Mouse (Mus musculus) activated CD4-positive, CD25-positive, alpha-beta regulatory T cell, adult 4 months (primary cell): ENCODE measurements around the gene Ccdc113. TPM values are rescaled to one million over a fixed set of nuclear protein-coding genes. Genes with fewer than 3 reads are reported as not detected.
"Not testable (repeated sequence)": the region's sequence is repeated elsewhere in the genome, so short reads cannot be mapped to it uniquely, and the experiment has no call there.

Experiments used
- ATAC-seq: one replicate; pipeline ENCODE4 v1.8.0; 2017
- polyA plus RNA-seq, 2 experiments: library from polyadenylated mRNA; unstranded; fragments of 100-300 nt; shearing (Covaris generic); gene quantifications; one replicate each; pipeline ENCODE4 v1.2.1; 2017

The Ccdc113 gene
- polyA plus RNA-seq, 2 experiments from 2014 or later, result not detected

DNA sequence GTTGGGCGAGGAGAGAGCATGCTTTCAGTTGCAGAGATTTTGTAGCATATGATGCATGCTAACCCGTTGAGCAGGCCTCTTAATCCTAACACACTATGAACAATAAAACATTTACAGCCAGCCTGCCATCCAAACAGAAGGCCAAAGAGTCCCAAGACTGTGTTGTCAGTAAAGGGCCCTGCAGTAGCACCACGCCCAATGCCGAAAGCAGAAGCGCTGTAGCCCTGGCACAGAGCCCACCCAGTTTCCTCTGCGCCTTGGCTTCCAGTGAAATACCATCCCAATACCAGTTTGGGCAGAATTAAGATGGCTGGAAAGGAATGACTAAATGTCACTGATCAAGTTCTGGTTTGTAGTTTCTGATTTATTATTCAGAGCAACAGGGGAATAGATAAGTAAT, 8.3 kb downstream of the Ccdc113 start:
- no peak for ATAC-seq

DNA sequence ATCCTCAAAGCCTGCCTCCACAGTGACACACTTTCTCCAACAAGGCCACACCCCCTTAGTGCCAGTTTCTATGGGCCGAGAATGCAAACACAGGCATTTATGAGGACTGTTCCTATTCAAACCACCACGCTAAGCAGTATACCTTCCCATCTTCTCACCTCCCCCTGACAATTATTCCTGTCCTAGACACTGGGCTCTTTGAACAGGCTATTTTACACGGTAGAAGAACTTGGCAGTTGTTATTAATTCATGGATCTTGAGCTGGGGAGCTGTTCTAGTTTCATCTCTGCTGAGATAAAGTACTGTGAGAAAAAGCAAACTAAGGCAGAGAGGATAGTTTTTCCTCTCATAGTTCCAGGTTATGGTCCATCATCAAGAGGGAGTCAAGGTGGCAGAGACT, 9.2 kb downstream of the Ccdc113 start:
- ATAC-seq, result no peak

DNA sequence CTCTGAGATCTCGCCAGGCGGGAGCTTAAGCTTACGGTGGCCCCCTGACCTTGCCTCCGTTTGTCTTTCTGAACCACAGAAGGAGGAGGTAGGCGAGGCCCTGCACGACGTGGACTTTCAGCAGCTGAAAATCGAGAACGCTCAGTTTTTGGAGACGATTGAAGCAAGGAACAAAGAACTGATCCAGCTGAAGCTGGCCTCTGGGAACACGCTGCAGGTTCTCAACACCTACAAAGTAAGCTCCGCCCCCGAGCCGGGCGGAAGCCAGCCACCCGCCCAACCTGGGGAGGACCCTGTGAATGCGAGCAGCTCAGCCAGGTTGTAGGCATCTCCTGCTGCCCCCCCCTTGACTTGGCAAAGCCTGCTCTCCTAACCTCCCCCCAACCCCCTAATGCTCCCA, 11.9 kb downstream of the Ccdc113 start:
- ATAC-seq, result no peak

DNA sequence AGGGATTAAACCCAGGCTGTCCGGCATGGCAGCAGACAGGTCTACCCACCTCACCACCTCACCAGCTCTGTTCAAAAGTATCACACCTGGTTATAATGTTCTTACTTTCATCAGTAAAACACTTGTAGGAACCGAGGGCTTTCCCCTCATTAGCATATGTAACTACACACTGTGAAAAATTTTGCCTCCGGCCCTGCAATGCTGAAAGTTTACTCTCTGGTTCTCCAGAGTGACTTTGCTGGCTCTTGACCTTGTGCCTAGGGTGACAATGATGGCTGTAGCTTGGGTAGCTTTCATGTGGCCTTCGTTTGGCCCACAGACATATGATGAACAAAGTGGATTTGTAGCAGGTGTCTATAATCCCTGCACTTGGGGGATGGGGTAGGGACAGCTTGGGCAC, 13.1 kb downstream of the Ccdc113 start:
- no peak for ATAC-seq

DNA sequence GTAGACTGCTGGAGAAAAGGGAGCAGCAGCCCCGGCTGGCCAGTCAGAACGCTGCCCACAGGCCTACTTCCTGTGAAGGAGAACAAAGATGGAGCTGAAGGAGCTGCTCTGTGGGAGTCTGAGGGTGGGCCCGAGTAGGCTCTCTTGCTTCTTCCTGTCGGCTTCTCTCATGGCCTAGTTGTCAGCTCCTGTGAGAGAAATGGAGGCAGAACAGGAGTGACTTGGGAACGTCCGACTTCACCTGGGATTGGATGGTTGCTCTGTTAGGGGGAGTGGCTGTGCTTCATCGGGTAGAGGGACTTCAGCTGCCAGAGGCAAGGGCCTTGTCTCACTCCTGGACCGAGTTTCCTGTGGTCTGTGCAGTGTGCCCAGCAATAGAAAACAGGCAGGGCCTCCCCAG, 14.0 kb downstream of the Ccdc113 start:
- no peak for ATAC-seq

DNA sequence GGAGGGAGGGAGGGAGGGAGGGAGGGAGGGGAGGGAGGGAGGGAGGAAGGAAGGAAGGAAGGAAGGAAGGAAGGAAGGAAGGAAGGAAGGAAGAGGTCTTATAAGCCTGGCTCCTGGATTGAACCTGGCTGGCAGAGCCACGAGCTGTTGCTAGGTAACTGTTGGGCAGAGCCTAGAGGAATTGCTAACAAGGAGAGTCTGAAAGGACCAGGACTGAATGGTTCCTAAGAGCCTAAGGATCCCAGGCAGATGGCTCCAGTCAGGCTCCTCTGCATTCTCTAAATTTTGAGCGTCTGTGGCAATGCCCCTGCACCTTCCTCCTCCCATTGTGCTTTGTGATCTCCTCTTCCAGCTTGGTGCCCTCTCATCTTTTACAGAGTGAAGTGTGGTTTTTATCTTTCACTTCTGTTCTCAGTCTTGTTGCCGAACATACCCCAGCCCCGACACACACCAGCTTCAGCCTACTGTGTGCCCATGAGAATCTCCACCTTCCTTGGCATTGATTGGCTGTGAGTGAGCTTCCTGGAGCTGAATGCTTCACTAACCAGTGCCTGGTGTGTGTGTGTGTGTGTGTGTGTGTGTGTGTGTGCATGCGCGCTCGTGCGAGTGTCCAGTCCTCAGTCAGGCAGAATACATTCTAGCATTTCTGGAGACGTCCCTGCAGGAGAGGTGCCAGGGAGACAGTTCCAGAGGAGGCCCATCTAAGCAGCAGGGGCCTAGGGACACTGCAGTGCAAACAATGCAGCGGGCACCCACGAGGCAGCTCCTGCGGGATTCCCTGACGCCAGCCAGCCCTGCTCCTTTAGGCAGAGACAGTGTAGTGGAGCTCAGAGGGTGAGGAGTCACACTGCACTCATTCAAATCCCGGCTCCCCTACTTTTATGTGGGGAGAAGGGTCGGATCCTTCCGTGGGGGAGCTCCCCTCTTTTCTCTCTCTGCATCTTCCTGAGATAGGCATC, 16.3 kb downstream of the Ccdc113 start:
- ATAC-seq, result no peak

DNA sequence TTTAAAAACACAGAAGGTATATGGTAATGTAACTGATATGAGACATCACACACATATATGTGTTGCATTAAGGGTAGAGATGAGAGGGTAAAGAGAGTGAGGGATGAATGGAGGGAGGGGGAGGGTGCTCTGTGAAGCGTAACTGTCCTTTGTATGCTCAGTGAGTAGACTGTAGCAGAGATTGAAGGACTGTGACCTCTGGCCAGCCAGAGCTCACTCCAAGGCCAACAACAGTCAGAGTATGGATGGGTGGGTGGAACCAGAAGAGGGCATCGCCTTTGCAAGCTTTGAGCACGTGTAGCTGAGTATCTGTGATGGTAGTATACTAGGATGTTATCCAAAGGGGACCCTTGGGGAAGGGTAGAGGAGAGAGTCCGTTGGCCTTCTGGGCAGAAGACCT, 17.7 kb downstream of the Ccdc113 start:
- no peak for ATAC-seq

DNA sequence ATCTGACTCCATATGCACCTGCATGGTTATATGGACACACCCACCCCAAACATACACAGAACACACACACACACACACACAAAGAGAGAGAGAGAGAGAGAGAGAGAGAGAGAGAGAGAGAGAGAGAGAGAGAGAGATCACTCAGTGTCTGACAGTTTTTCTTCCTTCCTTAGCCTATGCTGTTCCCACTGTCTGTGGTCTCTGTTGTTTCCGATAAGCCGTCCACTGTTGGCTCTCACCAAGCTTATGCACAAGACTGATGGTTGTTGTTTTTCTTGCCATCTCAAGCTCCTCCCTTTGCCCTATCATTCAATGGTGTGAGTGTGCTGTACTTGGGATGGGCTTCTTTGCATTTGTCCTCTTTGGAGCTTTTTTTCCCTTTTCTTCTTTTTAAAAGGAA, 22.1 kb downstream of the Ccdc113 start:
- no peak for ATAC-seq

DNA sequence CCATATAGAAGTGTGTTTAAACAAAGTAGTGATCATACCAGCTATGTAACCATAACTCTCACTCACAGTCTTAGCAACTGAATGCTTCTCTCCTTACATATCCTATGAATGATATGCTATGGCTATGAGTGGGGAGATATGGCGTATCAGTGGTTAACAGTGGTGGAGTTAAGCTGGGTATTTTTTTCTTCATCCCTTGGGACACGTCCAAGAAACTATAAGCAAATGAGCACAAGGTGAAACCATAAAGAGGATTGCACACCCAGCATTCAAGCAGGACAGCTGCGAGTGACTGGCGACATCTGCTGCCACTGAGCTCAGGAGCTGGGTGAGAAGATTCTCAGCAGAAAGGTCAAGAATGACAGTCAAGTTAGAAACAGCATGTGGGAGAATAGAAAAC, 32.3 kb downstream of the Ccdc113 start:
- ATAC-seq, result no peak

DNA sequence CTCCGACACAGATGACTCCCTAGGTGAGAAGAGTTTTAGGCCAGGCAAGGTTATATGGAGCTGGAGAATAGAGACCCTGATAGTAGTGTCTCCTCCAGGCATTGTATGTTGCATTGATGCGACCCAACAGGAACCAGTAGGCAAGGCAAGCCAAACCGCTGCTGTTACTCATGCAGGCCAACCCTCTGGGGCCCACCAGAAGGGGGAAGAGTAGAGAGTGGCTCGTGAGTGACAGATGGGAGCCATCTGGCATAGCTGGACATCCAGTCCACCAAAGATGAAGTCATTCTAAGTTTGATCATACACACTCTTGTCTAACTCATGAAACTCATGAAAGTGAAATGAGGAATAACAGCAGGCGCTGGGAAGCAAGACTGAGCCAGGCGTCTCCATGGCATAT, 32.9 kb downstream of the Ccdc113 start:
- ATAC-seq, result no peak

DNA sequence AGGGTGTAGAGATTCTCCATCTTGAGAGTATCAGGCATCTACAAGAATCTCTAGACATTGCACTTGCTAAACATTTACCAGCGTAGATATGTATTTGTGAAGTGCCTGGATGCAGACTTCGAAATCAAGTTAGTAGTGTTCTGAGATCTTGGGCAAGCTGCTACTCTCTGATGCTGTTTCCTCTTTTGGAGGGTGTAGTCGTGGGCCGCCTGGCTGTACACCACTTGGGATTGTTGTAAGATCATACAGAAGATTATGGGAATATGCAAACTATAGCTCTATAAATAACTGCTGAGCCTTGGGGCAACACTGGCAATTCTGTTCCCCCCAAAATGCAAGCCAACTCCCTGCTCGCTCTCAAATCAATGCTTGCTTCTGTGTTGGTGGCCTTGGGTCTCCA, 39.3 kb downstream of the Ccdc113 start:
- no peak for ATAC-seq

DNA sequence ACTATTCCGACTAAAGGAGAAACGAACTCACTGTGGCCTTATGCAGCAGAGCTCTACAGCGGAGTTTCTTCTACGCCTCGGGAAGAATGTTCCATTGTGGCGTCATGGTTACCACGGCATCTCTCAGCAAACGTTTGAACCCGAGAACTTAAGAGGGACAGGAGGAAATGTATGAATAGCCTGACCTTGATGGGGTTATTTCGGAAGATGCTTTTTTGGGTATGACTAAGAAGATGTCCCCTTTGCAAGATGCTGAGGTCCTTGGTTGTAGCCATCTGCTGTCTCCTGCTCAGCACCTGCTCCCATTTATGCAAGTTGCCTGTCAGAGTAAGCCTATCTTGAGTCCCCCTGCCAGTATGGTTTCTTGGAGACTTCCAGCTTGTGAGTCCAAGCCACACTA, 42.4 kb downstream of the Ccdc113 start, which contains the start of gene Prss54:
Prss54 (minus strand) TSS at position 101 of the 400 bp plus-strand sequence.
- no peak for ATAC-seq

DNA sequence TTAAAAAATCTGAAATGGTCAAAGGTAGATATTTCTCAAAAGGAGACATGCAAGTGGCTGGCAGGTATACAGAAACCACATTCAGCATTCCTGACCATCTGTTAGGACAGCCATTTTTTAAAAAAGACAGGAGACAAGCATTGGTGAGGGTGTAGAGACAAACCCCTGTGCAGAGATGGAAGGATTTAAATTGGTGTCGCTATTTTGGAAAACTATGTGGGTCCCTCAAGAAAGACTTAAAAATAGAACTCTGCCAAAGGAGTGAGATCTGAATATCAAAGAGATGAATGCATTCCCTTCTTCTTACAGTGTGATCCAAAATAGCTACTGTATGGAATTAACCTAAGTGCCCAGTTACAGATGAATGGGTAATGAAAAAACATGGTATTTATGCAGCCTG, 53.5 kb downstream of the Ccdc113 start:
- no peak for ATAC-seq

DNA sequence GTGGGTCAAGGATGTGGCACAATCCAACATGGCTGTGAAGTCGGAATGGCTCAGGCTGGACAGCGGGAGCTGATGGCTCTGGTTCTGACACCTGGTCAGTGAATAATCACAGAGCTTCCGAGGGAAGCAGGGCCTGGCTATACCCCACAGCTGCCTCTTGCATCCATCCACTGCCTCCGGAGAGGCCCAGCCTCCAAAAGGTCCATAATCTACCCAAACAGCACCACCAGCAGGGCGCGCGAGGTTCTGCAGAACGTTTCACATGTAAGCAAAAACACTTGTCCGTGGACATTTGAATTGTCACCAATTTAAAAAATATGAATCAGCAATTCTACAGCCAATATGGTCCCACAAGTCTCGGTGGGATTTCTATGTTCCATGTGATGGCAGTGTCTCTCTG, 55.4 kb downstream of the Ccdc113 start:
- no peak for ATAC-seq

DNA sequence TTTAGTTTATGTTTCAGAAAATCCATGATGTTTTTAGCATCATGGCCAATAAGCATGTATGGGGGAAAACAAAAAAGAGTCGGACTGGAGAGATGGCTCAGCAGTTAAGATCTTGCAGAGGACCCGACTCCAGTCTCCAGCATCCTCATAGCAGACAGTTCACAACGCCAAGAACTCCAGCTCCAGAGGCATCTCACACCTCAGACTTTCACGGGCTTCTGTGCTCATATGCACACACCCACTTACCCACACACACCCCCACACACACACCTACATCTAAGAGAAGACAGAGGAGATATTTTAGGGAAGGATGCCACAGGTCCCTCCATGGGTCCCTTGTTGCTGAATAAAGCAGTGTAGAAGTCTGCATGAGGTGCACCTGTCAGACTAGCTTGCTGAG, 56.7 kb downstream of the Ccdc113 start:
- no peak for ATAC-seq

DNA sequence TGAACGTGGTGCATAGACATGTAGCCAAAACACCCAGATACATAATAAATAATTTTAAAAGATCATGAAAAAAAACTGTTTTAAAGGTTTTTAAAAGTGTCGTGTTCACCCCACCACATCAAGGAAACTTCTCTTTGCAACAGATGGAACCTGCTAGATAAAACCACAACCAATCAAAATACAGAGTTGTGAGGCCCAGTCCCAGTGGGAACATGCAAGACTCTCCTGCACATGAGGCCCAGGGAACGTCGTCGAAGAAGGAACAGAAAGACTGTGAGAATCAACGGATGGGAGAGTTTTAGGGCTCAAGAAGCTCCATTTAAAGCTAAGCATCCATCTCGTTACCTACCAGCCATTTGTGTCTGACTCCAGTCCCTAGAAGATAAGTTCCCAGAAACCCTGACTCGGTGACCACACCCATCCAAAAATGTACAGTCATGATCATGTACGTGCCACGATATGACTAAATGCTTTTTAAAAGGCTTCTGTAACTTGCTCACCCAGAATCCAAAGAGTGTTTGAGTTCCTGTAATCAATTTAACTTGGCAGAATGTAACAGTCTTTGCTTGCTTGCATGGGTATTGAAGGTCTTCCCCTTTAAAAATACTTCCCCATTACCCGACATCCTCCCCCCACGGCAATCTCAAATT, 58.4 kb downstream of the Ccdc113 start:
- ATAC-seq, result no peak

DNA sequence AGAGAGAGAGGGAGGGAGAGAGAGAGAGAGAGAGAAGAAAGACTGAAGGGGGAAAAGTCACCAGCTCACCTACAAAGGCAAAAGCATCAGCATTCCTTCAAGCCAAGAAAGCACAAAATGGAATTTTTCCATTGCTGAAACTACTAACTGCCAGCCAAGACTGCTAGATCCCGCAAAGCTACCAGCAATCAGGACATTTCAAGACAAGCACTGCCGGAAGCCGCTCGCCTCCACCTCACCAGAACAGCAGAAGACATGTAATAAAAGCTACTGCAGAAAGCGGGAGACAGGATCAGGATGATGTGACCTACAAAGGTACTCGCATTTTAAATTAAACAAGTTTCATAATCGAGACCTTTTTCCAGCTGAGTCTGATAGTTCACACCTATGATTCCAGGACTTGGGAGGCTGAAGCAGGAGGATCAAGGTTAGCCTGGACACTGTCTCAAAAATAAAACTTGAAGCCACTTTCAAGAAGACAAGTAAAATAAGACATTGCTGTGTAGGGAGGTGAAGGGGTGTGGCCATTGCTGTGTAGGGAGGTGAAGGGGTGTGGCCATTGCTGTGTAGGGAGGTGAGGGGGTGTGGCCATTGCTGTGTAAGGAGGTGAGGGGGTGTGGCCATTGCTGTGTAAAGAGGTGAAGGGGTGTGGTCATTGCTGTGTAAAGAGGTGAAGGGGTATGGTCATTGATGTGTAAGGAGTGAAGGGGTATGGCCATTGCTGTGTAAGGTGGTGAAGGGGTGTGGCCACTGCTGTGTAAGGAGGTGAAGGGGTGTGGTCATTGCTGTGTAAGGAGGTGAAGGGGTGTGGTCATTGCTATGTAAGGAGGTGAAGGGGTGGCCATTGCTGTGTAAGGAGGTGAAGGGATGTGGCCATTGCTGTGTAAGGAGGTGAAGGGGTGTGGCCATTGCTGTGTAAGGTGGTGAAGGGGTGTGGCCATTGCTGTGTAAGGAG, 59.8 kb downstream of the Ccdc113 start:
- ATAC-seq, result no peak

DNA sequence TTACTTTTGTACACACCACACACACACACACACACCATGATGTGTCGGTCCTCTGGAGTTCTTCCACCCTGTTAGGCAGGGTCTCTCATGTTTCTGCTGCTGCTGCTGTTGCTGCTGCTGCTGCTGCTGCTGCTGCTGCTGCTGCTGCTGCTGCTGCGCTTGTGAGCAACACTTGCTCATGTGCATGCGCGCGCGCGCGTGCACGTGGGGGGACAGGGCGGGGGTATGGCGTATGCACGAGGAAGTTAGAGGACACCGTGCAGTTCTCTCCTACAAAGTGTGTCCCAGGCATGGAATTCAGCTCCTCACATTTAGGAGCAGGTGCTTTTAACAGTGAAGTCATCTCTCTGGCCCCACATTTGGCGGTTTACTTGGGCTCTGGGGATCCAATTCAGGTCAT, 61.2 kb downstream of the Ccdc113 start:
- no peak for ATAC-seq

DNA sequence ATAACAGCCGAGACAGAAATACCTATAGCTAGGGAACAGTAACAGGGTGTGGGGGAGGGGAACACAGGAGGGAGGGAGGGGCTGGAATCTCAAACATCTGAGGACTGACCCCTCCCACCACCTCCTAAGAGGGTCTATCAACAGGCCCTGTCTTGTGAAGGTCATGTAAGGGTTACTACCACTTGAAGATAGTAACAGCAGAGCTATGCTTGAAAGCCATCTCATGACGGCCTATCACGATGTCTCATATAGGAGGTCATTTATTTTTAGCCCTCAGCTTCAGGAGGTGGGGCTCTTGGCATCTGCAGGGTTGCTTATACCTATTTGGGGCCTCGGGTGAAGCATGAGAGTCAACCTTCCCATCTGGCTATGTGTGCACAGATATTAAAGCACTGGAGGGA, 63.0 kb downstream of the Ccdc113 start:
- no peak for ATAC-seq

DNA sequence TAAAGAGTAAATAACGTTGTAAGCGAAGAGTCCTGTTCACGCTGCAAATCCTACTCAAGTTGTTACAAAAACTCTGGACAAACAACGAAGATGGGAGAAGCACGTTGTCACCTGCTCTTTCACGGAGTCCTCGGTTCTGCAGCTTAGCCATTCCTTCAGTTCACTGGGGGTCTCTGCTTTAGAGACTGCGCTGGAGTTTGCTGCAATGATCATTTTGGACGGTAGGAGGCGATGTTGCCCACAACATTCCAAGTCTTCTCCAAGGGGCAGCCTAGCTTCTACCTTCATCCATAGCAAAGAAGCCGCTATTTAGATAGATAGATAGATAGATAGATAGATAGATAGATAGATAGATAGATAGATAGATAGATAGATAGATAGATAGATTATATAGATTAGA, 66.0 kb downstream of the Ccdc113 start:
- ATAC-seq, result no peak

DNA sequence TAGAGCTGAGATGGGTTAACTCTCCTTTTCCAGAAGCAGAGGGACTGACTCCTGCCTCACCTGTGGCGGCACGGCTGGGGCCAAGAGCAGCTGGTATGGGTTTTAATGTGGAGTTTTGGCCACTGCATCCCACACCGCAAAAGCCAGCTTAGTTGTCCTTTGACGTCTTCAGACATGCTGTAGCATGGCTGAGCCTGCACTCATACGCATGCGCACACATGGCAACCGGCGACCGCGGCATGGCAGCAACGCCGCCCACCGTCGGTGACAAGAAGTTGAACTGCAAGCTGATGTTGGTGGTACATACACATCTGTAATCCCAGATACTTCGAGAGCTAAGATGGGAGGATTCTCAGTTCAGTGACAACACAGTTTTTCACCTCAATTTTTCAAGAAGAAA, 67.4 kb downstream of the Ccdc113 start:
- no peak for ATAC-seq

DNA sequence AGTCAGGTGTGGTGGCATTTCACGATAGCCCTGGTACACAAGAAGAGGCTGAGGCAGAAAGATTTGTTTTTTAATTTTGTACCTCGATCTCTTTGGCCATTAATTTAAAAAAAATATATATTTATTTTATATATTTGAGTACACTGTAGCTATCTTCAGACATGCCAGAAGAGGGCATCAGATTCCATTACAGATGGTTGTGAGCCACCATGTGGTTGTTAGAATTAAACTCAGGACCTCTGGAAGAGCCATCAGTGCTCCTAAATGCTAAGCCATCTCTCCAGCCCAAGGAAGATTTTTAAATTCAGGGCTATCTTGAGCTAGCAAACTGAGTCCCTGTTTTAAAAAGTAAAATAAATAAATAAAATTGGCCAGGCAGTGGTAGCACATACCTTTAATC, 68.3 kb downstream of the Ccdc113 start:
- no peak for ATAC-seq

DNA sequence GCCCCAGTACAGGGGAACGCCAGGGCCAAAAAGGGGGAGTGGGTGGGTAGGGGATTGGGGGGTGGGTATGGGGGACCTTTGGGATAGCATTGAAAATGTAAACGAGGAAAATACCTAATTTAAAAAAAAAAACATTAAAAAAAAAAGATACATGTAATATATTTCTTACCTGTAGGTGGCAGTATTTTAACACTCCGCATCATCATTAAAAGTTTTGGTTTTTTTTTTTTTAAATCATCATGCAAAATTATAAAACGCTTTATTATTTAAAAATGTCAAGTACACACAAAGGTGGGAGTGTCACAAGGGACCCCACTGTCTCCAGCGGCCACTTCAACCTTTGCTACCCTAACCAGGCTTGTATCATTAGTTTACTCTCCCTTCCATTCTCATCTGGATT, 72.6 kb downstream of the Ccdc113 start:
- not testable (repeated sequence) for ATAC-seq
